Mouse (Mus musculus) MN1 (cell line): ENCODE data around the gene Rfc4.
"Not testable (repeated sequence)": the region's sequence is repeated elsewhere in the genome, so short reads cannot be mapped to it uniquely, and the experiment has no call there.

Experiments
- DNase-seq: peaks from one replicate; pipeline ENCODE4 v3.0.0-alpha.2; 2016; ENCODE audit warnings: low spot score

Rfc4 gene

DNA sequence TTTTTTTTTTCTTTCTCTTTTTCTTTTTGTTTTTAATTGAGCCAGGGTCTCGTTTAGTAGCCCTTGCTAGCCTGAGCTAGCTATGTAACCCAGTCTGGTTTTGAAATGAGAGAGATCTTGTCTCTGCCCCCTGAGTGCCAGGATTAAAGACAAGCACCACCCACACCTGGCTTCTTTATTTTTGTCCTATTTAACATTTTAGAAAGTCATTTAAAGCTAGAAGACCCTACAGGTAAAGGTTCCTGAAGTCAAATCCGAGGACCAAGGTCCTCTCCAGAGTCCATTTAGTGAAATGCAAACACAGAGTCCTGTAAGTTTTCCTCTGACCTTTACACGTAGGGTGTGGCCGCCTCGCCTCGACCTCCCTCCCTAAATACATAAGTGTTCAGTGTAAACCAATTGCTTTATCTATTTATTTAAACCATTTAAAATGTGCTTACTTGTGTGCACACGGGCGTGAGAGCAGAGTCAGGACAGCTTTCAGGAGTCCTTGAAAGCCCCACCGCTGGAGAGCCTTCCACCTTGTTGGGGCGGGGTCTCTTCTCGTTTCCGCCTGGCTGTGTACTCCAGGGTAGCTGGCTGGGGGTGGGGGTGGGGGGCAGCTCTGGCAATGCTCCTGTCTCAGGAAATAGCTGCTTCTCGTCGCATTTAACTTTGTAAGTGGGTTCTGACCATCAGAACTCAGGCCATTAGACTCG, 25.0 kb downstream of the Rfc4 start:
- no peak for DNase-seq

- no peak for DNase-seq
Observed at GRCm38 (mm10) chr16:23100613-23101012, 26.9 kb downstream of the Rfc4 start.

GRCm38 (mm10) chr16:23100099-23100575, 27.4 kb downstream of the Rfc4 start:
- DNase-seq: no peak

- DNase-seq: no peak
Observed at GRCm38 (mm10) chr16:23099632-23100031, 27.9 kb downstream of the Rfc4 start.

DNA sequence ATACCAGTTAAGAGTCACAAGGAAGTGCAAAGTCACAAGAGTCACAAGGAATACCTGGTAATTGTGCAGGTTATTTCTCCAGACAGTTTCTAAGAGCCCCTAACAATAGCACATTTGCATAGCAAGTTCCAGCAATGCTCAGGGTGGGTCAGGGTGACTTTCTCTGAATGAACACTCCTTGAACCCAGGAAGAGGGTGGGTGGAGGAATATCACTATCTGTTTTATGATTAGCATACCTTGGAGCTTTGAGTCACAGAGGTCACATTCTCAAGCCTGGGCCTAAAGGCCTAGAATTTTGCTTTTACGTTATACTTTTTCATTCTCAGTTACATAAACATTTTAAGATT, 29.5 kb downstream of the Rfc4 start:
- DNase-seq: not testable (repeated sequence)

DNA sequence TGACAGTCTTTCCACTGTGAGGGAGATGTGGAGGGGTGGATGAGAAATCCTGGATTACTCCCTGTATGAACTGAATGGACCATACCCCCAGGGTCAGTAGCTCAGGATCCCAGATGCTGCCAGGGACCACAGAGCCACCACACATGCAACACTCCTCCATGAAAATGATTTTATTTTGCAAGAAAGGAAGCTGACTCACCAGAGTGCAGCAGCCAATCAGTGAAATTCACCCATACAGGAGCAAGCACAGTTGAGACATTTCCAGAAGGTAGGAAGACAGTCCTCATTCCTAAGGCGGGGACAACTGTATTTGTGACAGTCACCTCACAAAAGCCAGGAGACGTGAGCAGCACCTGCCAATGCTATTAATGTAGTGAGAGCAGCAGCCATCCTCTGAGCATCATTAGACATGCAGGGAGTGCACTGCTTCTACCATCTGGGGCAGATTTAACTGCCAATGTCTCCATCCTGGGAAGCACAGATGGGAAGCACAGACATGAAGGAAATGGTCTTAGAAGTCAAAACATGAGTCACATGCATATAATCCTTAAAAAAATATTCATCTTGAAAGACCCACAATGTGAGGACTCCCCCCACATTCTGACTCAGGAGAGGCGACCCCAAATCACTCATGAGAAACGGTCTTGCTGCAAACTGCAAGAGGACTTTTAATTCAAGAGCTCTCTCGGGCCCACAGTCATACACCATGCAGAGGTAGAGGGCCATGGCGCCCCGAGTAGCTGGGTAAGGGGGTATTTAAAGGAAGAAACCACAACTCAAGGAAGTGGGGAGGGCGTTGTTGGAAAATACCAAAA, 30.0 kb downstream of the Rfc4 start:
- not testable (repeated sequence) for DNase-seq

GRCm38 (mm10) chr16:23096886-23097285, 30.7 kb downstream of the Rfc4 start:
- DNase-seq: not testable (repeated sequence)

DNA sequence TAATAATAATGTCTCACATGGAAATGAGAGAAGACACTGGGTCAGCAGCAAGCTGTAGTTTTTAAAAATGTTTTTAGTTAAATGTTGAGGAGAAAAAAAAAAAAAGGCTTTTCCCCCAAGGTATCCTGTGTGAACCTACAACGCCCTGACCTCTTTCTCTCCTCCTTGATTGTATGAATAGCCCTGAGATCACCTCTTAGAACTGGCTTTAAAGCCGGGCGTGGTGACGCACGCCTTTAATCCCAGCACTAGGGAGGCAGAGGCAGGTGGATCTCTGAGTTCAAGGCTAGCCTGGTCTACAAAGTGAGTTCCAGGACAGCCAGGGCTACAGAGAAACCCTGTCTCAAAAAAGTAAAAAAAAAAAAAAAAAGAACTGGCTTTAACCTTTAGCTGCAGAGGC, 32.0 kb downstream of the Rfc4 start:
- DNase-seq: not testable (repeated sequence)

- DNase-seq: no peak
Observed at GRCm38 (mm10) chr16:23094136-23094535, 33.4 kb downstream of the Rfc4 start.

GRCm38 (mm10) chr16:23093321-23093953, 34.1 kb downstream of the Rfc4 start:
- DNase-seq: no peak

DNA sequence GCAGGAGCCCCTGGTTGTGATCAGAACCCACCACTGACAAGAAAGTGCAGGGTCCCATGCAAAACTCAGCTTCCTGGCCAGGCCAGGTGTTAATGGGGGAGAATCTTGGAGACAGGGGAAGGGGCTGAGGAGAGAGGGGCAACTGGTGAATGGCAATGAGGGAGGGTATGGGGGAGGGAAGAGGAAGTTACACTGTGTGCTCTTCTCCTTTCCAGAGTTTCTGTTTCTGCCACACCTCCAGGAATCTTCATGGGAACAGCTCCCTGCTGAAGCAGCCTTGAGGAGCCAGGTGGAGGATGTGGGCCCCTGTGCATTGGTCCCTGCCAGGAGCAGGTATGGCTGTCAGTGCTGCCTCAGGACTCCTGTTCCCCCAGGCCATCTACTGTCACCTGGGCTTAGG, 36.2 kb downstream of the Rfc4 start:
- not testable (repeated sequence) for DNase-seq

- DNase-seq: not testable (repeated sequence)
Observed at GRCm38 (mm10) chr16:23088491-23088890, 39.0 kb downstream of the Rfc4 start.

GRCm38 (mm10) chr16:23087712-23088111, 39.8 kb downstream of the Rfc4 start:
- not testable (repeated sequence) for DNase-seq

- not testable (repeated sequence) for DNase-seq
Observed at GRCm38 (mm10) chr16:23087159-23087558, 40.4 kb downstream of the Rfc4 start.

DNA sequence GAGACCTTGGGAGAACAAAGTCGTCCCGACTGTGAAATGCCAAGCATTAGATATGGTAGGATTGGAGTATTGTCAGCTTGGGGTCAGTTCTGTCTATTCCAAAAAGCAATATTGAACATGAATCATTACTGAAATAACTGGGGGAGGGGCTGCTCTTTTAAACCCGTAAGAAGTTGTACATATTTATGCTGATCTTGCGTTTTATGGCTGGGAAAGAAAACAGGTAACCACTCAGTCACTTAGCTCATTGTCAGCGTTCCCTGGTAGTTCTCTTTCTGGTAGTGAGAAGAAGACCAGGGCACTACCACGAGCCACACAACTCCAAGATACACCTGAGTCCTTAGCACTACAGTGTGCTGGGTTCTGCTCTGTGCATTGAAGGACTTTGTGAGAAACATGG, 50.0 kb downstream of the Rfc4 start:
- not testable (repeated sequence) for DNase-seq
